Mouse (Mus musculus): ENCODE results near the gene Nr4a1.

- TF ChIP-seq GATA1 (IDR thresholded peaks at IDR 0.05; ENCODE audit: low read length) (no peak), TAL1 (IDR thresholded peaks at IDR 0.05; ENCODE audit: low read length) (no peak)
Measured at GRCm38 (mm10) chr15:101321126-101321525, 67.1 kb downstream of the Nr4a1 start.

Measured in erythroblast, embryonic 14.5 days (primary cell).